Mouse (Mus musculus): ENCODE measurements around the gene Gm11111. TPM values are rescaled to one million over a fixed set of nuclear protein-coding genes. Genes with fewer than 3 reads are reported as not detected.
"Not testable (repeated sequence)": the region's sequence is repeated elsewhere in the genome, so short reads cannot be mapped to it uniquely, and the experiment has no call there.

Gm11111 gene
- polyA plus RNA-seq, 1 experiment from 2014 or later = not detected

DNA sequence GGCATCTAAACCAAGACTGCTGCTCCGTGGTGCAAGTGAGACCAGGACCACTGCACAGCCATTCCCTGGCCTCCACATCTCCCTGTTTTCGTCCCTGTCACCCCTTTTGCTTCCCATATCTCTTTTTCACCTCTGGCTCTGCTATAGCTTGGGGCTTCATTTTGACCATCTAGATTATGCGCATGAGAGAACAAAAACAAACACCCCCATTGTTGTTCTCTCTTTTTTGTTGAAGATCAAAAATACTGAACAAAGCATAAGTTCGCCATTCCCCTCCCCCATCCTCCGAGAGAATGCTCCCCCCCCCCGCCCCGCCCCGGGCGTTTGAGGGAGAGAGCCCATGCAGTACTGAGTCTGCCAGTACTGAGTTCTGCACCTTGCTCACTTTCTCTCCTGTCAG lies 11.3 kb downstream of the Gm11111 start:
- Histone ChIP-seq H3K4me3 (no peak overlapping the region), H3K36me3 (no peaks in the 10 kb centered on the region), H3K27ac (replicated peaks) (0 out of 2 replicates have a peak overlapping the region, but pooled peaks have one; percentile 6), H3K9me3 (no peaks in the 10 kb centered on the region), H3K9ac (replicated peaks) (no peak overlapping the region), H3K4me2 (replicated peaks) (peak overlapping the region; percentile 20; the same call in 1 of the 2 replicates), H3K27me3 (0 out of 2 replicates have a peak, but pooled peaks cover 4% of the 10 kb centered on the region), H3K4me1 (peaks cover 25% of the 10 kb centered on the region)
- WGBS = 29% methylated on average over 9 of the region's 9 CpGs
- ATAC-seq (ENCODE audit: low FRiP score, low read depth) = peak; percentile 25; the same call in 1 of the 2 replicates

DNA sequence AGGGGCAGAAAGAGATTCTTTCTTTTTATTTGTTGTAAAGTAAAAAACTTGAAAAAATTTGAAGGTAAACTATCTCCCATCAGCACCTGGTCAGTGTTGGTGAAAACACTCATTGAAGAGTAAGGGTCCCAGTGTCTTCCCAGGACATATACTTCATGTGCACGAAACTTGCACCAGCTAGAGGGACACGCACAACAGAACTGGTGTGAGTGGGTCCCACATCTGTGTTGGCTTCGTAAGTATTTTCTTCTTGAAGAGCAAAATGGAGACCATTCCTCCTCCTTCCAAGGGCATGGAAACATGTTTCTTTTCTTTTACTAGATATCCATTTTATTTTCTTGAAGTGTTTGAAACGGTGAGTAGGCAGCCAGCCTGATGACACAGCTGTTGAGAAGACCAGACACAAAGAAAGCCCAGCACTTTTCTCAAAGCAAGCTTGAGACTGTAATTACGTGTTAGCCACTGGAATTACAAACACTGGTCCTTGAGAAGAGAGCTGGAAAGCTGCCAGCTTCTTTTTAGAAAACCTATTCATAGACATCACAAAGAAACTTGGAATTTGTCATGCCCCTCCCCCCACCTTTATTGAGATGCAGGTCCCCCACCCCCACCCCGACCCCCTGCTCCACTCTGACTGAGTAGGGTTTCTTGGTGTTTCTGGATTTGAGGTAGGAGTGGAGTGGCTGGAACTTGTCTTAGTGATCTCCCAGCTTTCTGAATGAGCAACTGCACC lies 14.1 kb downstream of the Gm11111 start:
- Histone ChIP-seq H3K27me3 (no peaks in the 10 kb centered on the region), H3K4me1 (peaks cover 22% of the 10 kb centered on the region), H3K36me3 (no peaks in the 10 kb centered on the region), H3K4me3 (no peak overlapping the region), H3K9ac (replicated peaks) (no peak overlapping the region), H3K4me2 (replicated peaks) (no peak overlapping the region), H3K9me3 (no peaks in the 10 kb centered on the region), H3K27ac (replicated peaks) (peak overlapping the region; percentile 60)
- WGBS = 37% methylated on average over 6 of the region's 6 CpGs
- ATAC-seq (ENCODE audit: low FRiP score, low read depth) = peak; percentile 88

DNA sequence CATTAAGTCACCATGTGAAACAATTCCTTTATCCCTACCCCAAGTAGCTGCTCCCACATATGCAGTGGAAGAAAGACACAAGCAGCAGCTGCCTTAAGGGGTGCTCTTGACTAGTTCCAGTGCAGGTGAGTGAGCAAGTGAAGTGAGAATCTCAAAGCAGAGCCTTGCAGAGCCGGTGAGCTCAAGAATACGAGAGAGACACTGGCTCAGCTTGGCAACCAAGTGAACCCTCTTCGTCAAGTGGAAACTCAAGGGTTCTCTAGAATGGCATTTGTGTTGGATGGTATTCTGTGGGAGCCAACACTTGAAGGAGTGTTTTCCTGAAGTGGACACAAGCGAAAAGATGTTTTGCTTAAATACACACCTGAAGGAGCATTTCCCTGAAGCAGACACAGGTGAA lies 16.0 kb downstream of the Gm11111 start:
- no peak overlapping the region for H3K4me3 ChIP-seq
- no peak overlapping the region for H3K4me2 ChIP-seq (replicated peaks)
- 86% methylated on average over 4 of the region's 4 CpGs for WGBS
- no peaks in the 10 kb centered on the region for H3K27me3 ChIP-seq
- no peaks in the 10 kb centered on the region for H3K36me3 ChIP-seq
- ATAC-seq (ENCODE audit: low FRiP score, low read depth) = no peak
- H3K4me1 ChIP-seq = peaks cover 22% of the 10 kb centered on the region
- no peak overlapping the region for H3K27ac ChIP-seq (replicated peaks)
- no peaks in the 10 kb centered on the region for H3K9me3 ChIP-seq
- H3K9ac ChIP-seq (replicated peaks) = no peak overlapping the region

DNA sequence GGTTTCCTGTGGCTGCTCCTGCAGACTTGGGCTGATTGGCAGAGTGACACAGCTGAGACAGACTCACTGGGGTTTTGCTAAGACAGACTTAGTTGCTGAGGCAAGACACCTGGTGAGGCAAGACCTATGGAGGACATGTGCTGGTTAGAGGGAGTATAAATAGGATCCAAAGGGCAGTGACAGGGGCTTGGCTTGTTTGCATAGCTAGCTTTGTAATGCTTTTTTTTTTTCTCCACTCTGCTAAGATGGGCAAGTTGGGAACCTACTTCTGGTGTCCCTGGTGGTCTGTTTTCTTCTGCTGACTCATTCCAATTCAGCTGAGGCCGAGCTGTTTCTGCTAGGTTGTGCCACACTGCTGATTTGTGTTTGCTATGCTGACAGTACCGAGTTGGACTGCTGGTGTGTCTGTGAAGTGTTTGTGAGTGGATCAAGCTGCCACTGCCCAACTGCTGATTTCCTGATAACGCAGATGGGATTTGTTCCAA lies 16.6 kb downstream of the Gm11111 start:
- no peaks in the 10 kb centered on the region for H3K36me3 ChIP-seq
- WGBS = 73% methylated on average over 3 of the region's 3 CpGs

DNA sequence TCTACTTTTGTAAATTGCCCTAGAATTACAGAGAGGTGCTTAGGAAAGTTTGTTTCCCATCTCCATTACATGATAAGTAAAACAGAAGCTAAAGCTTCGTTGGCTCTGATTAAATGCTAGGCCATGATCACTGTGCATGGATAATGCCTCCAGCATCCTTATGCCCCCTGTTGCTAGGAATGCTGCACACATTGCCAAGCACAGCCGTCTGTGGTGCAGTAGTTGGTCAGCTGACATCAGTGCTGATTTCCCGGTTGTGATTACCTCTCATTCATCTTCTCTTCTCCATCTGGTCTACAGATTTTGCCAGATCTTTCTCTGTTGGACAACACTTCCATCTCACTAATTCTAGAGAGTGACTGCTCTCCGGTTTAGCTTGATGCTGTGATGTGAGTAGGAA lies 19.9 kb downstream of the Gm11111 start:
- Histone ChIP-seq H3K4me1 (peaks cover 4% of the 10 kb centered on the region; the same call in 1 of the 2 replicates), H3K4me2 (replicated peaks) (no peak overlapping the region), H3K36me3 (no peaks in the 10 kb centered on the region), H3K9me3 (no peaks in the 10 kb centered on the region), H3K27me3 (no peaks in the 10 kb centered on the region), H3K4me3 (no peak overlapping the region), H3K27ac (replicated peaks) (no peak overlapping the region), H3K9ac (replicated peaks) (no peak overlapping the region)
- ATAC-seq (ENCODE audit: low FRiP score, low read depth) = no peak
- WGBS = 65% methylated on average over 4 of the region's 4 CpGs

More for the DNA sequence above, 16.6 kb downstream of the Gm11111 start:
- Histone ChIP-seq H3K27me3 (no peaks in the 10 kb centered on the region), H3K27ac (replicated peaks) (no peak overlapping the region), H3K9ac (replicated peaks) (no peak overlapping the region), H3K9me3 (no peaks in the 10 kb centered on the region), H3K4me2 (replicated peaks) (no peak overlapping the region), H3K4me3 (no peak overlapping the region), H3K4me1 (peaks cover 16% of the 10 kb centered on the region)
- no peak for ATAC-seq (ENCODE audit: low FRiP score, low read depth)

DNA sequence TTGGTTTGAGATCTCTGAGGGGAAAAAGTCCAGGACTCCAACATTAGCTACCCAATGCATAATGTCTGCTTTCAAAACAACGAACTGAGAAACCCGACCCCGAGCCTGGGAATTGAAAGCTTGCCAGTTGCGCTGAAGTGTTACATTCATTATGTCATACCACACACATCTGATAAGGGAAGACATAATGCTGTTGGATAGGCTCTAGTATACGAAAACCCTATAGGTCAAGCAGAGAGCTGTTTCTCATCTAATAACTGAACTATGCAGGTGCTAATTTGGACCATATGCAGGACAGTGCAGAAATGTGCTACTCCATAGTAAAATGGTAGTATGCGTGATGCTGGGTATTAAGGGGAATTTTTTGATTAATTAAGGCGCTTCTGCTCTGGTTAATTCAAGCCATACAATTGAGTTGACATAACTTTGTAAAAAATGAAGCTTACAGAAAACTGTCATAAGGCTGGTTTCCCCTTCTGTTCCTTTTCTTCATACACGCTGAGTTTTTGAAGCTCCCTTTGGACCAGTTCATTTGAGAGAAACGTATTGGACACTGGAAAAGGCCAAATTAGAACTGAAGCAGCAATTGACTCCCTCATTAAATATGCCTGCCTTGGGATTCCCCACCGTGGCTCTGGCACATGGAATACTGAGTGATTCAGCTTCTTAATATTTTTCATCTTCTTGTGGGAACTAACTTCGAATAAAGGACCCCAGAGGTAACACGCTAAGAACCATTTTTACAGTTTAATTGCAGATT lies 22.4 kb downstream of the Gm11111 start:
- no peak overlapping the region for H3K9ac ChIP-seq (replicated peaks)
- no peak overlapping the region; the same call in 1 of the 2 replicates for H3K27ac ChIP-seq (replicated peaks)
- WGBS = 61% methylated on average over 12 of the region's 12 CpGs
- peaks cover 4% of the 10 kb centered on the region; the same call in 1 of the 2 replicates for H3K4me1 ChIP-seq
- H3K27me3 ChIP-seq = no peaks in the 10 kb centered on the region
- H3K4me3 ChIP-seq = no peak overlapping the region
- no peaks in the 10 kb centered on the region for H3K9me3 ChIP-seq
- no peaks in the 10 kb centered on the region for H3K36me3 ChIP-seq
- peak; percentile 23; the same call in 1 of the 2 replicates for ATAC-seq (ENCODE audit: low FRiP score, low read depth)
- no peak overlapping the region for H3K4me2 ChIP-seq (replicated peaks)

DNA sequence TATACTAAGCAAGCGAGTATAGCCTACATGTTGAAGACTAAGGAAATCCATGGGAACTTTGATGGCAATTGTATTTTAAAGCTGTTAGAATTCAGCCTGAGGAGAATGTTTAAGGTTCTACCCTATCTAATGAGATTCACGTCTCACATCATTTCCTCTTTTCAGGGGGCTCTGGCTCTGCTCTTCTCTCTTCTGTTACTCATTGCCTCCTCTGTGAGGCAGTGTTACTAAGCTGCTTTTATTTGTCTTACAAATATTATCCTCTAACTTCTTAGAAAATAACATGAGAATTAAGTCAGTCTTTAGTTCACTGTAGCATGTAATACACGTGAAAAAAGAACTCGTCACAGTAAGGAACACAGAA lies 23.0 kb downstream of the Gm11111 start:
- Histone ChIP-seq H3K4me3 (no peak overlapping the region), H3K36me3 (no peaks in the 10 kb centered on the region), H3K4me2 (replicated peaks) (no peak overlapping the region), H3K4me1 (peaks cover 4% of the 10 kb centered on the region; the same call in 1 of the 2 replicates), H3K9me3 (no peaks in the 10 kb centered on the region), H3K27me3 (no peaks in the 10 kb centered on the region), H3K9ac (replicated peaks) (no peak overlapping the region), H3K27ac (replicated peaks) (no peak overlapping the region)
- ATAC-seq (ENCODE audit: low FRiP score, low read depth) = no peak
- WGBS = 69% methylated on average over 4 of the region's 4 CpGs

DNA sequence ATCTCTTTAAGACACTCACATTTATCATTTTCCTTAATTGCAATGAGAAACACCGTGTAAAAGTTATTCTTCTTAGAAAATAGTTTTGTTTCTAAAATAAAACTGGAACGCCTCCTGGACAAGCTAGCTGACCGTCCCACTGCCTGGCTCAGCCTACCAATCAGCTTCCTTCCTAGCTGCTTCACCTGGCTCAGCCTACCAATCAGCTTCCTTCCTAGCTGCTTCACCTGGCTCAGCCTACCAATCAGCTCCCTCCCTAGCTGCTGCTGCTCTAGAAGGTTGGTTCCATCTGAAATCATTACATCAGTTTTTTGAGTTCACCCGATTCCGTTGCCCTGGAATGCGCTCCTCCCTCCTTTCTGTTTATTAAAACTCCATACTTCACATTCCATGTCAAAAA lies 24.0 kb downstream of the Gm11111 start:
- 91% methylated on average over 6 of the region's 6 CpGs for WGBS
- not testable (repeated sequence) for H3K27me3 ChIP-seq; H3K4me2 ChIP-seq (replicated peaks); H3K27ac ChIP-seq (replicated peaks); ATAC-seq (ENCODE audit: low FRiP score, low read depth); H3K9me3 ChIP-seq; H3K9ac ChIP-seq (replicated peaks); H3K4me1 ChIP-seq; H3K36me3 ChIP-seq; H3K4me3 ChIP-seq

DNA sequence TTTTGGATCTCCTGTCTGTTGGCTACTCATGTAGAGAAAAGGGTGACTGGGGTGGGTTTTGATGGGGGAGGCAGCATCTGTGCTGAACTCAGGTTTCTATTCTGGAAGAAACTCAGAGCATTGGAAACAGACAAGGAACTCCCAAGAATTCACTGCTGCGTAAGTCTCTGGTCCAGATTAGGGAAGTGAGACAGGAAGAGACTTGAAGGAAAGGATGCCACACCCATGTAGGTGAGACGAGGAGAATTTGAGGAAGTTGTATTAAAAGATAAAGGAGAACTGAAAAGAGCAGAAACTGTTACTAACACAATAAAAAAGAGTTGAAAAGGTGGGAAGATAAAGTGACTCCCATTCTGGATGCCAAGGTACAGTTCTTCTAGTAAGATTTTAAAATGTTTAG lies 25.9 kb downstream of the Gm11111 start:
- H3K9me3 ChIP-seq = no peaks in the 10 kb centered on the region
- H3K4me2 ChIP-seq (replicated peaks) = no peak overlapping the region
- no peak for ATAC-seq (ENCODE audit: low FRiP score, low read depth)
- H3K4me3 ChIP-seq = no peak overlapping the region
- H3K27me3 ChIP-seq = no peaks in the 10 kb centered on the region
- H3K4me1 ChIP-seq = peaks cover 4% of the 10 kb centered on the region; the same call in 1 of the 2 replicates
- H3K27ac ChIP-seq (replicated peaks) = no peak overlapping the region
- no peaks in the 10 kb centered on the region for H3K36me3 ChIP-seq
- no peak overlapping the region for H3K9ac ChIP-seq (replicated peaks)
- 74% methylated on average over 2 of the region's 2 CpGs for WGBS

DNA sequence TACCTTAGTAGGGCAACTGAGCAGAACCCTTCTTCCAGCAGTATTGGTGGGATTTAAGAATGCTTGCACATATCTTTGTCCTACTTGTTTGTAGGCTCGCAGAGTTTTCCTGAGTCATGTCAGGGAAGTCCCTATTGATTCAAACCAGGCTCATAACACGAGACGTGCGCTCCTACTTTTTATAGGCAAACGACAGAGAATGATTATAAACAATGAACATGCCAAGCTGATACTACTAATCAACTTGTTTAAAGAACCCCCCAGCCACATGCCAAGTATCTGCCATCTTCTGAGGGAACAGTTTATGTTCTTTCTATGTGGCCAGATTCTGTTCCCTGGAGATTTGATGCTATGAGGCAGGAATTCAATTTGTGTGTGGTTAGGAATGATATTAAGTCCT lies 28.3 kb downstream of the Gm11111 start:
- Histone ChIP-seq H3K27me3 (no peaks in the 10 kb centered on the region), H3K9ac (replicated peaks) (no peak overlapping the region), H3K27ac (replicated peaks) (no peak overlapping the region), H3K4me2 (replicated peaks) (no peak overlapping the region), H3K4me1 (no peaks in the 10 kb centered on the region; the same call in 1 of the 2 replicates), H3K4me3 (no peak overlapping the region), H3K36me3 (no peaks in the 10 kb centered on the region), H3K9me3 (no peaks in the 10 kb centered on the region)
- no peak for ATAC-seq (ENCODE audit: low FRiP score, low read depth)
- WGBS = 81% methylated on average over 5 of the region's 5 CpGs

DNA sequence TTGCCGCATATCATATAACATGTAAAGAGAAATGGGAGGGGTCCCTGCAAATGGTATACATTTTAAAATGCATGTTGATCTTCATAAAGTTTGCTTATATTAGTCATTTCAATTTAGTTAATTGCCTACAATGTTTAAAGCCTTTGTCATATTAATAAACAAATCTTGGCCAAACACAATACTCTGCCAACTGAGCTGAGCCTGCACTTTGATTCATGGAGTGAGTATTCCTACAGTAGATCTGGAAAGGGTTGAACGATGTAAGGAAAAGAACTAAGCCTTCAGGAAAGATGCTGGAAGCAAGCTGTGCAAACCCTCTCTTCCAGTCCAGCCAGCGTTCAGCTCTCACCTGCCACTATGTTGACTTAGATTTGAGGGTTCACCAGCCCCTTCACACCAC lies 29.6 kb downstream of the Gm11111 start:
- Histone ChIP-seq H3K4me3 (no peak overlapping the region), H3K27me3 (no peaks in the 10 kb centered on the region), H3K4me2 (replicated peaks) (no peak overlapping the region), H3K36me3 (no peaks in the 10 kb centered on the region), H3K27ac (replicated peaks) (no peak overlapping the region), H3K9me3 (no peaks in the 10 kb centered on the region), H3K4me1 (no peaks in the 10 kb centered on the region), H3K9ac (replicated peaks) (no peak overlapping the region)
- 93% methylated on average over 3 of the region's 3 CpGs for WGBS
- ATAC-seq (ENCODE audit: low FRiP score, low read depth) = no peak

DNA sequence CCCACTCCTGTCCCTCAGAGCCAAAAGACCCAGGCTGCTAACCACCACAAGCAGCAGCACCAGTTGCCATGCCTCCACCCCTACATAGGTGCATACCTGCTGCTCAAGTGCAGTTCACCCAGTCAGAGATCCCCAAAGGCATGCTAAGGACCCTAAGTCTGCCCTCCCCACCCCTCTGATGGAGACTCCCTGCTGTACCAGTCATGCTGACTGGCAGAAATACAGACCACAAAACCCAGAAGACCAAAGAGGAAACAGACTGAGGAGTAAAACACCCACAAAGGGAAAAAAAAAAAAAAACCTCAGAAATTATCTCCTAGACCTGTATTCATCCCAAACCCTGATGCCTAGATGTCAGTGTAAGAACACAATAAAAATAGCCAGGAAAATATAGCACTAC lies 33.4 kb downstream of the Gm11111 start:
- ATAC-seq (ENCODE audit: low FRiP score, low read depth) = no peak
- Histone ChIP-seq H3K27ac (replicated peaks) (no peak overlapping the region), H3K4me2 (replicated peaks) (no peak overlapping the region), H3K4me3 (no peak overlapping the region), H3K27me3 (no peaks in the 10 kb centered on the region), H3K9ac (replicated peaks) (no peak overlapping the region), H3K9me3 (no peaks in the 10 kb centered on the region), H3K4me1 (no peaks in the 10 kb centered on the region), H3K36me3 (no peaks in the 10 kb centered on the region)

Measured in midbrain, embryonic 12.5 days (tissue).